Mouse (Mus musculus) forebrain, embryonic 16.5 days (tissue): ENCODE measurements around the gene Tubb4b. TPM values are rescaled to one million over a fixed set of nuclear protein-coding genes. Genes with fewer than 3 reads are reported as not detected.
A peak's percentile ranks its signal among the peaks of the same experiment; 100 is the strongest.

ENCODE experiments used
- ATAC-seq: fragments of 200-750 bp; cut with Nextera tagmentation; 2 replicates; pipeline ENCODE4 v1.8.0; 2017; ENCODE audit warnings: mild to moderate bottlenecking, moderate library complexity
- H3K27ac ChIP-seq: fragments of 300-500 bp; sonication (generic); 2 replicates; pipeline ENCODE4 v1.5.1; 2014; ENCODE audit warnings: low read length, control low read depth
- H3K27me3 ChIP-seq: fragments of 300-500 bp; sonication (generic); replicated peaks from 2 replicates; pipeline ENCODE4 v1.6.1; 2014; ENCODE audit warnings: low read length; ENCODE audit not compliant: control insufficient read depth, insufficient read depth
- H3K36me3 ChIP-seq: fragments of 300-500 bp; sonication (generic); 2 replicates; pipeline ENCODE4 v1.6.1; 2014; ENCODE audit not compliant: control insufficient read depth, insufficient read depth
- H3K4me1 ChIP-seq: fragments of 300-500 bp; sonication (generic); replicated peaks from 2 replicates; pipeline ENCODE4 v1.6.1; 2014; ENCODE audit warnings: low read length; ENCODE audit not compliant: control insufficient read depth, insufficient read depth
- H3K4me2 ChIP-seq: fragments of 300-500 bp; sonication (generic); 2 replicates; pipeline ENCODE4 v1.6.1; 2014; ENCODE audit warnings: mild to moderate bottlenecking, low read length, control low read depth
- H3K4me3 ChIP-seq: fragments of 300-500 bp; sonication (generic); replicated peaks from 2 replicates; pipeline ENCODE4 v1.5.1; 2014; ENCODE audit warnings: mild to moderate bottlenecking, low read length, control low read depth
- H3K9ac ChIP-seq: fragments of 300-500 bp; sonication (generic); replicated peaks from 2 replicates; pipeline ENCODE4 v1.6.1; 2014; ENCODE audit warnings: low read depth, low read length, control low read depth
- H3K9me3 ChIP-seq: fragments of 300-500 bp; sonication (generic); 2 replicates; pipeline ENCODE4 v1.6.1; 2016; ENCODE audit warnings: low read length; ENCODE audit not compliant: control insufficient read depth
- WGBS: fragments of 180-500 bp; shearing (Covaris S2); extraction: QIAGEN DNeasy Blood & Tissue Kit; methylation state at CpG from one replicate; pipeline ENCODE4 v1.1.7; 2014; 5-methylcytosine and 5-hydroxymethylcytosine counted together
- polyA plus RNA-seq: library from polyadenylated mRNA; unstranded; fragments of >200 nt; fragmentation: Nextera tagmentation; extraction: Ambion mirVana; gene quantifications from 2 replicates; pipeline ENCODE4 v1.2.1, GENCODE M21; 2015

Tubb4b gene
- polyA plus RNA-seq, result 394 TPM in 2 replicates

DNA sequence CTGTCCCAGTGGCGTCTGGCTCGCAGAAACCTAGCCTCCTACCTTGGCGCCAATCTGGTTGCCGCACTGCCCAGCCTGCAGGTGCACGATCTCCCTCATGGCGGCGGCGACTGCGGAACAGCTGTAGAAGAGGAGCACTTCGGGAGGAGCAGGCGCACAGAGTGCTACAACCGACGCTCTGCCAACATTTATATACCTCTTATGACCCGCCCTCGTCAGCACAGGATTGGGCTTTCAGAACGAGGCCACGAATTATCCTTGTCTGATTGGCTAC, at the start of gene Tubb4b:
Tubb4b (minus strand) TSS at position 211 of the 274 bp plus-strand sequence.
- Histone ChIP-seq H3K27me3 (no peaks in the 10 kb centered on the region), H3K9ac (peak within 1 kb of the TSS; percentile 81), H3K4me3 (peak within 1 kb of the TSS; percentile 93), H3K27ac (peak within 1 kb of the TSS; percentile 98), H3K9me3 (no peaks in the 10 kb centered on the region), H3K36me3 (no peaks in the 10 kb centered on the region), H3K4me1 (peaks cover 17% of the 10 kb centered on the region), H3K4me2 (peak within 1 kb of the TSS; percentile 64)
- no peak for ATAC-seq
- 0% methylated on average over 17 of the region's 17 CpGs for WGBS

DNA sequence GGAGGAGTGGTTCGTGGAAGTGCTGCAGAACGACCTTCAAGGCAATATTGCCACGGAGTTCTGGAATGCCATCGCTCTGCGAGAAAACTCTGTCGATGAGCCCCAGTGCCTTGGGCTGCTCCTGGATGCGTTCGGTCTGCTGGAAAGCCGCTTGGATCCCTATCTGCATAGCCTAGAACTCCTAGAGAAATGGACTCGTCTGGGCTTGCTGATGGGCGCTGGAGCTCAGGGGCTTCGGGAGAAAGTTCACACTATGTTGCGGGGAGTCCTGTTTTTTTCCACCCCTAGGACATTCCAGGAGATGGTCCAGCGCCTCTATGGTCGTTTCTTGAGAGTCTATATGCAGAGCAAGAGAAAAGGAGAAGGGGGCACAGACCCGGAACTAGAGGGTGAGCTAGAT, 48.5 kb upstream of the Tubb4b start:
- Histone ChIP-seq H3K27ac (no peak overlapping the region), H3K9me3 (no peaks in the 10 kb centered on the region), H3K4me1 (peaks cover 30% of the 10 kb centered on the region), H3K36me3 (peaks cover 26% of the 10 kb centered on the region), H3K4me3 (peak overlapping the region; percentile 90), H3K4me2 (peak overlapping the region; percentile 94), H3K27me3 (no peaks in the 10 kb centered on the region), H3K9ac (peak overlapping the region; percentile 83)
- WGBS, result 37% methylated on average over 16 of the region's 16 CpGs
- no peak for ATAC-seq

DNA sequence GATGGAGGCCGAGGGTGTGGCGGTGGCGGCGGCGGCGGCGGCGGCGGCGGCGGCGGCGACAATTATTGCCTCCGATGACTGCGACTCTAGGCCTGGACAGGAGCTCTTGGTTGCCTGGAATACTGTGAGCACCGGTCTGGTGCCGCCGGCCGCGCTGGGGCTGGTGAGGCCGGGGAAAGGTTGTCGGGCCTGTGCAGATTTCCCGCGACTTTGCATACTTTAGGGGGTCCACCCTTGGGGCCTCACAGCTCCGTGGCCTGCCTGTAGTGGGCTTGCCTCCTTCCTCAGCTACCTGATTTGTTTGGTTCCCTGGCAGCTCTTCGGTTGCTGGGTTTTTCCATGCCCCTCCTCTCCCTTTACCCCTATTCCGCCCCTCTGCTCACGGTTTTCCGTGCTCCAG, 48.0 kb upstream of the Tubb4b start:
- peak overlapping the region; percentile 90 for H3K4me3 ChIP-seq
- no peaks in the 10 kb centered on the region for H3K9me3 ChIP-seq
- peak; percentile 66 for ATAC-seq
- WGBS, result under 1% methylated on average over 27 of the region's 29 CpGs
- H3K4me2 ChIP-seq, result peak overlapping the region; percentile 94
- peak overlapping the region; percentile 42 for H3K27ac ChIP-seq
- peak overlapping the region; percentile 83 for H3K9ac ChIP-seq
- H3K27me3 ChIP-seq, result no peaks in the 10 kb centered on the region
- peaks cover 31% of the 10 kb centered on the region for H3K4me1 ChIP-seq
- peaks cover 21% of the 10 kb centered on the region for H3K36me3 ChIP-seq

DNA sequence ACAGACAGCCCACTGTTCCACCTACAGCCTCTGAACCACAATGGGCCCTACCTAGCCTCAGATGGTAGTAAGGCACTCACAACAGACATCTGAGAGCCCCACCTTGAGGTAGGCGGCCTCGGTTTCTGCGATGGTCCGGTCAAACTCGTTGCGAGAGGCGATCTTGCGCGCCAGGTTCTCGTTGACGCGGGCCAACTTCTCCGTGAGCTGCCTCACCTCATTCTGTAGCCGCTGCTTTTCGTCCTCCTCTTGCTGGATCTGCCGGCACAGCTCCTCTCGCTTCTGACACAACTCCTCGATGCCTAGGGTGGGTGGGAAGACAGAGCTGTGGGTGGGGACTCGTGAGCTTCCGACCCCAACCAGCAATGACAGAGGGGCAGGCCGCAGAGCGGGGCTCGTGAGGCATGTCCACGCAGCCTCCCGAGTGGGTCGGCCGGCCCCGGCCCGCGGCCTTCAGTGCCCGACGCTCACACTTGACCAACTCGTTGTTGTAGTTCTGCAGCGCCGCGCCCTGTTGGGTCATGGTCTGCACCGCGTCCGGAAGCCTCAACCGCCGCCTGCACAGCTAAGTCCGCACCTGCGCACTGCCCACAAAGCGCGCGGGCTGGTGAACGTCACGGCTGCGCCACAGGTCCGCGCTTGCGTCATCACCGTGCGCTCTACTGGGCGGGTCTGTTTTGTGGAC, 47.5 kb upstream of the Tubb4b start, which contains the start of the genes Ssna1 and Anapc2:
Ssna1 (minus strand) TSS at position 612 of the 685 bp plus-strand sequence.
Anapc2 (plus strand) TSS at position 652 of the 685 bp plus-strand sequence.
- peak within 1 kb of the TSS; percentile 90 for H3K4me3 ChIP-seq
- WGBS, result 3% methylated on average over 54 of the region's 55 CpGs
- no peaks in the 10 kb centered on the region for H3K27me3 ChIP-seq
- peaks cover 36% of the 10 kb centered on the region for H3K4me1 ChIP-seq
- peak within 1 kb of the TSS; percentile 43 for H3K27ac ChIP-seq
- H3K4me2 ChIP-seq, result peak within 1 kb of the TSS; percentile 97
- ATAC-seq, result peak; percentile 95
- H3K9me3 ChIP-seq, result no peaks in the 10 kb centered on the region
- H3K9ac ChIP-seq, result peak within 1 kb of the TSS; percentile 83
- peaks cover 17% of the 10 kb centered on the region for H3K36me3 ChIP-seq

DNA sequence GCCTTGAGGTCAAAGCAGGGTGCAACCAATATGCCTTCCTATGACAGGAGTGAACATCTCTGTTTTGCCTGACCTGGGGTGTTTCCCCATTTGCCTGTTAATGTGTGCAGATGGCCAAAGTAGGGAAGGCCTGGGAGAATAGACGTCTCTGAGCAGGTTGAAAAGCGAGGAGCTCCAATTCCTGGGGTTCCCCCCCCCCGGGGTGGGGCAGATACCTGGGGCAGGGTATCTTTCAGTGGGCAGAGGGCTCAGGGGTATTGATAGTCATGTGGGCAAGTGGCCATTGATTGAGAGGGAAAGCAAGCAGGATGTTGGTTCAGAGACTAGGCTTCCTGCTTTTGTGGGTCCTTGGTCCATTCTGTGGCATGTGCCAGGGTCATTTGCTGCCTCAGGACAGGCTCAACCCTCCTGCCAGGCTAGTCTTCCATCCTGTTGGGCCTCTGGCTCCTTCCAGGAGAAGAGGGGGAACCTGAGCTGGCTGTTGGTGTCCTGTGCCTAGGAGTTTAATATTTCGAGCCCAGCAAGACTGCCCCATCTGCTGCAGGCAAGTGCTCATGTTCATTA, 43.3 kb upstream of the Tubb4b start:
- Histone ChIP-seq H3K4me2 (no peak overlapping the region), H3K27ac (no peak overlapping the region), H3K9me3 (no peaks in the 10 kb centered on the region), H3K36me3 (no peaks in the 10 kb centered on the region), H3K9ac (no peak overlapping the region), H3K4me1 (peaks cover 60% of the 10 kb centered on the region), H3K4me3 (no peak overlapping the region), H3K27me3 (no peaks in the 10 kb centered on the region; the same call in 1 of the 2 replicates)
- no peak for ATAC-seq
- 73% methylated on average over 4 of the region's 4 CpGs for WGBS

DNA sequence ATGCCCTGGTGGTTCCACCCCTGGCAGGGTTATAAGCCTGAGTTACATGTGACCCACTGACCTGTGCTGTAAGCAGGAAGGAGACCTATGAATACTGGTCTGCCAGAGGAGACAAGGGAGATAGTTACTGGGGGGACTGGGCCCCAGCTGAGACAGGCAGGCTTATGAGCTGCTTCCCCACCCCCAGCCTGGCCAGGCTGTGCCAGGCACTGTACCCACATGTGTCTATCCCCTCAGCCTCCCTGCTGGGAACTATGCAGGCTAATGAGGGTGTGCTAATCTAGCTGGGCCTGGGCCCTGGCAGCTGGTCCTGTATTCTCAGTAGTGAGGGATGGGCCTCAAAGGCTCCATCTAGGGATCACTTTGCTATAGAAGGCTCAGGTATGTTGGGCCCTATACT, 42.7 kb upstream of the Tubb4b start:
- no peaks in the 10 kb centered on the region; the same call in 1 of the 2 replicates for H3K27me3 ChIP-seq
- peaks cover 59% of the 10 kb centered on the region for H3K4me1 ChIP-seq
- no peaks in the 10 kb centered on the region for H3K9me3 ChIP-seq
- no peak overlapping the region for H3K9ac ChIP-seq
- no peak overlapping the region for H3K4me3 ChIP-seq
- ATAC-seq, result no peak
- H3K4me2 ChIP-seq, result no peak overlapping the region
- no peaks in the 10 kb centered on the region for H3K36me3 ChIP-seq
- H3K27ac ChIP-seq, result no peak overlapping the region; the same call in 1 of the 2 replicates

DNA sequence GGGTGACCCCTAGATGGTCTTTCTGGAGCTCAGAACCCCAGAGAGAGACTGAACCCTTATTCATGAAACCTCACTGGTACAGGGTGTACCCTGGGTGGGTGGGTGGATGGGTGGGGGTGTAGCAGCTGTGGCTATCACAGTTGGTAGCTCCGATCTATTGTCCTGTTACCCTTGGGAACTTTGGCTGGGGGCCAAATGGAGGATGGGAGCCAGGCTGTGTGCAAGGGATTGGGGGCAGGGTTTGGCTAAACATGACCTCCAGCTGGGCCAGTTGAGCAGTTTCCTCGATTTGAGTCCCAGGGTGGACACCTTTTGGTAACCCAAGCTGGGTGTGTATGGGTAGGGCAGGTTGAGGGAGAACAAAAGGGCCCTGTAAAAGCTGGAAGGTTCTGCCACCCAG, 42.2 kb upstream of the Tubb4b start:
- WGBS, result 30% methylated on average over 2 of the region's 2 CpGs
- no peak overlapping the region; the same call in 1 of the 2 replicates for H3K27ac ChIP-seq
- no peaks in the 10 kb centered on the region for H3K36me3 ChIP-seq
- H3K4me1 ChIP-seq, result peaks cover 63% of the 10 kb centered on the region
- peak overlapping the region; percentile 24 for H3K4me2 ChIP-seq
- no peaks in the 10 kb centered on the region for H3K9me3 ChIP-seq
- no peak overlapping the region for H3K4me3 ChIP-seq
- no peak for ATAC-seq
- 0 out of 2 replicates have a peak overlapping the region, but pooled peaks have one; percentile 38 for H3K9ac ChIP-seq
- H3K27me3 ChIP-seq, result no peaks in the 10 kb centered on the region; the same call in 1 of the 2 replicates

DNA sequence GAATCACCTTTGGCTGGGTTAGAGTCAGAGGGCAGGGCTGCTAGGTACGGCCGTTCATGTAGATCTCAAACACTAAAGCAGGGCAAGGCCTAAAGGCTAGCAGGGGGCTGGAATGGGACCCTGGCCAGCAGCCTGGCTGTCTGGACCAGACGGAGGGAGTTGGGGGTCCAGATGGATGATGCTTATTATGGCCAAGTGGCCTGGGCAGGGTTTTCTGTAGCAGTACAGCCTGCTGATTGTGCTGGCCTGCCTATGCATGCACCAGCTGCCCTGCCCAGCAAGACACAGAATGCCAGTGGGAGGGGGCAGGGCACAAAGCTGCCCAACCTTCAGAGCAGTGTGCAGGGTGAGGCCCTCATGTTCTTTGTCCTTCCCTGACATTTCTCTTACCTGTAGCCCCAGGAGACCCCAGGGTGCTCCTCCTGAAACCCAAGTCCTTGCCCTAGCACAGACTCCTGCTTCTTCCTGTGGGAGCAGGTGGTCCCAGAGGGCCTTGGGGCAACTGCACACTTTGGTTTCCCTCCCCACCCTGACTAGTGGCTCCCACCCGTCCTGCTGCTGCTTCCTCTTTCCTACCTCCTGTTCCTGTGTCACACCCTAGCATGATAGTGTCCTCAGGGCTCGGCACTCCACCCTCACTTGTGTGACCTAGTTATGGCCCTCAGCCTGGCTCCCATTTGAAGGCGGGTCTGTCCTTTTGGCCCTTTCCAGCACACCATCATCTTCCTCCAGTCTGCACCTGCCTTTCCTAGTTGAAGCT, 41.6 kb upstream of the Tubb4b start:
- Histone ChIP-seq H3K27ac (no peak overlapping the region), H3K27me3 (no peaks in the 10 kb centered on the region; the same call in 1 of the 2 replicates), H3K4me2 (peak overlapping the region; percentile 24), H3K36me3 (no peaks in the 10 kb centered on the region), H3K9me3 (no peaks in the 10 kb centered on the region), H3K4me1 (peaks cover 56% of the 10 kb centered on the region), H3K4me3 (no peak overlapping the region), H3K9ac (peak overlapping the region; percentile 38)
- 65% methylated on average over 6 of the region's 6 CpGs for WGBS
- no peak for ATAC-seq

DNA sequence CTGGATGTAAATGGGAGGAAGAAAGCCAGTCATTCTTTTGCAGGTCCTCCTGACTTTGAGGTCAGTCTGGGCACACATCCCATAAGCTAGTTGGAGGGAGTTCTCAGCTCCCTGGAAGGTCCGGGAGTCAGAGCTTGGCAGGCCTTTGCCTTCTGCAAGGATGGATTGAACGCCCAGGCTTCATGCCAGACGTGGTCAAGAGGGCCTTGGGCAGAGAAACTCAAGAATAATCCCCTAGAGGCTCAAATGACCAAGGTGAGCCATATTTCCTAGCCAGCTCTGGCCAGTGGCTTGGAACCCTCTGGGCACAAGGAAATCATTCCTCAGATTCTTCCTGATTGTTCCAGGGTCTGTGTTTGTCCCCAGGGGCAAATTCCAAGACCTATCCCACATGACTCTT, 40.3 kb upstream of the Tubb4b start:
- H3K4me1 ChIP-seq, result peaks cover 50% of the 10 kb centered on the region
- WGBS, result 80% methylated on average over 3 of the region's 3 CpGs

More for the DNA sequence above, 40.3 kb upstream of the Tubb4b start:
- Histone ChIP-seq H3K9me3 (no peaks in the 10 kb centered on the region), H3K4me2 (peak overlapping the region; percentile 12), H3K27me3 (no peaks in the 10 kb centered on the region; the same call in 1 of the 2 replicates), H3K27ac (no peak overlapping the region), H3K9ac (0 out of 2 replicates have a peak overlapping the region, but pooled peaks have one; percentile 0), H3K36me3 (no peaks in the 10 kb centered on the region), H3K4me3 (no peak overlapping the region)
- ATAC-seq, result no peak
